Mouse (Mus musculus) MEL (cell line): ENCODE data around the gene Galnt10. TPM values are rescaled to one million over a fixed set of nuclear protein-coding genes. Genes with fewer than 3 reads are reported as not detected.

Experiments used
- DNase-seq: peaks from one replicate; pipeline ENCODE4 v3.0.0; 2011; ENCODE audit warnings: low read depth, low spot score
- H3K27ac ChIP-seq: 2 replicates; pipeline ENCODE4 v1.5.1; 2012; ENCODE audit warnings: low read depth, mild to moderate bottlenecking, control low read depth, low read length, moderate library complexity; ENCODE audit not compliant: control insufficient read depth
- H3K27me3 ChIP-seq, 2 experiments: fragments of 150-350 bp in 1 of 2; sonication (generic) in 1 of 2; 2 replicates each; pipeline ENCODE4 v1.6.1; 2012; ENCODE audit warnings: low read length in 2 of 2, mild to moderate bottlenecking in 2 of 2, improper control_type of control experiment in 1 of 2, moderate library complexity in 1 of 2; ENCODE audit not compliant: insufficient read depth in 2 of 2, control insufficient read depth in 1 of 2
- H3K36me3 ChIP-seq, 2 experiments: 2 replicates each; pipeline ENCODE4 v1.6.1; 2012 to 2014; ENCODE audit warnings: low read length in 2 of 2, improper control_type of control experiment in 1 of 2, inconsistent platforms in 1 of 2, mild to moderate bottlenecking in 1 of 2; ENCODE audit not compliant: insufficient read depth in 2 of 2, control insufficient read depth in 1 of 2
- H3K4me1 ChIP-seq, 2 experiments: fragments of 150-350 bp in 1 of 2; sonication (generic) in 1 of 2; 2 replicates each; pipeline ENCODE4 v1.6.1; 2012; ENCODE audit warnings: low read length in 2 of 2, improper control_type of control experiment in 1 of 2, mild to moderate bottlenecking in 1 of 2; ENCODE audit not compliant: insufficient read depth in 2 of 2, control insufficient read depth in 1 of 2
- H3K4me3 ChIP-seq, 2 experiments: fragments of 150-350 bp in 1 of 2; sonication (generic) in 1 of 2; 2 replicates each; pipeline ENCODE4 v1.5.1; 2012; ENCODE audit warnings: low read depth in 2 of 2, low read length in 2 of 2, mild to moderate bottlenecking in 2 of 2, moderate library complexity in 2 of 2, control low read depth in 1 of 2, improper control_type of control experiment in 1 of 2; ENCODE audit not compliant: control insufficient read depth in 1 of 2, insufficient read depth in 1 of 2
- H3K79me2 ChIP-seq: 2 replicates; pipeline ENCODE4 v1.6.1; 2012; ENCODE audit warnings: mild to moderate bottlenecking, low read length, moderate library complexity; ENCODE audit not compliant: control insufficient read depth, poor library complexity, insufficient read depth
- H3K9ac ChIP-seq: 2 replicates; pipeline ENCODE4 v1.6.1; 2012; ENCODE audit warnings: low read depth, mild to moderate bottlenecking, control low read depth, low read length, moderate library complexity; ENCODE audit not compliant: control insufficient read depth, poor library complexity, severe bottlenecking
- H3K9me3 ChIP-seq: fragments of 150-350 bp; sonication (generic); replicated peaks from 2 replicates; pipeline ENCODE4 v1.6.1; 2012; ENCODE audit warnings: mild to moderate bottlenecking, low read length, improper control_type of control experiment, moderate library complexity; ENCODE audit not compliant: insufficient read depth
- CHD1 ChIP-seq: IDR thresholded peaks from 2 replicates; pipeline ENCODE4 v1.6.1; 2012; ENCODE audit warnings: low read depth, mild to moderate bottlenecking, inconsistent platforms, low read length, improper control_type of control experiment
- CHD2 ChIP-seq: IDR thresholded peaks from 2 replicates; pipeline ENCODE4 v1.6.1; 2011; ENCODE audit warnings: low read length, improper control_type of control experiment
- CTCF ChIP-seq, 3 experiments: IDR thresholded peaks in 2 of 3; conservative IDR thresholded peaks in 1 of 3; 2 replicates each; pipeline ENCODE4 v1.5.1; 2011 to 2012; ENCODE audit warnings: low read length in 3 of 3, low read depth in 2 of 3, mild to moderate bottlenecking in 2 of 3, improper control_type of control experiment in 1 of 3, inconsistent platforms in 1 of 3, mixed read lengths in 1 of 3, moderate library complexity in 1 of 3; ENCODE audit not compliant: control insufficient read depth in 1 of 3, insufficient read depth in 1 of 3, poor library complexity in 1 of 3, severe bottlenecking in 1 of 3
- E2F4 ChIP-seq: IDR thresholded peaks from 2 replicates; pipeline ENCODE4 v1.6.1; 2011; ENCODE audit warnings: low read depth, low read length, improper control_type of control experiment, borderline replicate concordance
- ELF1 ChIP-seq: IDR thresholded peaks from 2 replicates; pipeline ENCODE4 v1.6.1; 2014; ENCODE audit warnings: low read depth, mild to moderate bottlenecking, inconsistent platforms, low read length, improper control_type of control experiment, moderate library complexity
- GABPA ChIP-seq: IDR thresholded peaks from 2 replicates; pipeline ENCODE4 v1.6.1; 2012; ENCODE audit warnings: low read depth, mild to moderate bottlenecking, inconsistent platforms, low read length, improper control_type of control experiment, moderate library complexity
- HCFC1 ChIP-seq: IDR thresholded peaks from 2 replicates; pipeline ENCODE4 v1.6.1; 2012; ENCODE audit warnings: low read depth, mild to moderate bottlenecking, inconsistent platforms, low read length, improper control_type of control experiment, moderate library complexity
- JUND ChIP-seq: IDR thresholded peaks from 2 replicates; pipeline ENCODE4 v1.6.1; 2011; ENCODE audit warnings: low read depth, mild to moderate bottlenecking, improper control_type of control experiment, low read length
- KAT2A ChIP-seq: conservative IDR thresholded peaks from 2 replicates; pipeline ENCODE4 v1.6.1; 2012; ENCODE audit warnings: low read depth, low read length, improper control_type of control experiment, inconsistent platforms
- MAFK ChIP-seq: IDR thresholded peaks from 2 replicates; pipeline ENCODE4 v1.6.1; 2011; ENCODE audit warnings: low read depth, mild to moderate bottlenecking, low read length, improper control_type of control experiment, borderline replicate concordance
- MAX ChIP-seq: IDR thresholded peaks from 2 replicates; pipeline ENCODE4 v1.6.1; 2011; ENCODE audit warnings: low read length, improper control_type of control experiment
- MEF2A ChIP-seq: IDR thresholded peaks from 2 replicates; pipeline ENCODE4 v1.6.1; 2014; ENCODE audit warnings: low read depth, mild to moderate bottlenecking, inconsistent platforms, low read length, improper control_type of control experiment; ENCODE audit not compliant: poor library complexity, insufficient replicate concordance, severe bottlenecking; ENCODE audit errors: extremely low read depth
- MYB ChIP-seq: IDR thresholded peaks from 2 replicates; pipeline ENCODE4 v1.6.1; 2011; ENCODE audit warnings: mild to moderate bottlenecking, low read depth, low read length, improper control_type of control experiment
- NELFE ChIP-seq: IDR thresholded peaks from 2 replicates; pipeline ENCODE4 v1.6.1; 2011; ENCODE audit warnings: low read depth, low read length, improper control_type of control experiment
- NRF1 ChIP-seq: IDR thresholded peaks from 2 replicates; pipeline ENCODE4 v1.6.1; 2014; ENCODE audit warnings: low read depth, mild to moderate bottlenecking, inconsistent platforms, low read length, improper control_type of control experiment, moderate library complexity; ENCODE audit not compliant: poor library complexity, insufficient read depth, severe bottlenecking
- POLR2A ChIP-seq, 2 experiments: IDR thresholded peaks; 2 replicates each; pipeline ENCODE4 v1.6.1; 2011 to 2012; ENCODE audit warnings: low read length in 2 of 2, mild to moderate bottlenecking in 2 of 2, control low read depth in 1 of 2, improper control_type of control experiment in 1 of 2, low read depth in 1 of 2, moderate library complexity in 1 of 2; ENCODE audit not compliant: control insufficient read depth in 1 of 2, insufficient read depth in 1 of 2, poor library complexity in 1 of 2
- POLR2AphosphoS2 ChIP-seq: IDR thresholded peaks from 2 replicates; pipeline ENCODE4 v1.6.1; 2011; ENCODE audit warnings: low read length, improper control_type of control experiment
- RAD21 ChIP-seq: IDR thresholded peaks from 2 replicates; pipeline ENCODE4 v1.6.1; 2011; ENCODE audit warnings: mild to moderate bottlenecking, low read depth, low read length, improper control_type of control experiment
- RCOR1 ChIP-seq: IDR thresholded peaks from 2 replicates; pipeline ENCODE4 v1.6.1; 2012; ENCODE audit warnings: low read depth, mild to moderate bottlenecking, inconsistent platforms, low read length, improper control_type of control experiment
- SMC3 ChIP-seq: IDR thresholded peaks from 2 replicates; pipeline ENCODE4 v1.6.1; 2011; ENCODE audit warnings: low read depth, low read length, improper control_type of control experiment
- TAL1 ChIP-seq: IDR thresholded peaks from 2 replicates; pipeline ENCODE4 v1.6.1; 2012; ENCODE audit warnings: mild to moderate bottlenecking, inconsistent platforms, low read length, moderate library complexity, mixed read lengths
- TCF12 ChIP-seq: IDR thresholded peaks from 2 replicates; pipeline ENCODE4 v1.6.1; 2014; ENCODE audit warnings: low read depth, mild to moderate bottlenecking, inconsistent platforms, low read length, improper control_type of control experiment, moderate library complexity
- USF1 ChIP-seq: IDR thresholded peaks from 2 replicates; pipeline ENCODE4 v1.6.1; 2014; ENCODE audit warnings: low read depth, mild to moderate bottlenecking, inconsistent platforms, low read length, improper control_type of control experiment, moderate library complexity
- ZC3H11A ChIP-seq: IDR thresholded peaks from 2 replicates; pipeline ENCODE4 v1.6.1; 2012; ENCODE audit warnings: low read depth, mild to moderate bottlenecking, inconsistent platforms, low read length, improper control_type of control experiment
- ZMIZ1 ChIP-seq: IDR thresholded peaks from 2 replicates; pipeline ENCODE4 v1.6.1; 2012; ENCODE audit warnings: low read depth, mild to moderate bottlenecking, inconsistent platforms, low read length, improper control_type of control experiment, moderate library complexity
- ZNF384 ChIP-seq: IDR thresholded peaks from 2 replicates; pipeline ENCODE4 v1.6.1; 2012; ENCODE audit warnings: low read depth, mild to moderate bottlenecking, inconsistent platforms, low read length, improper control_type of control experiment
- polyA plus RNA-seq, 2 experiments: library from polyadenylated mRNA; stranded (reverse) in 1 of 2; unstranded in 1 of 2; fragments of >175 nt in 1 of 2; fragments of >200 nt in 1 of 2; gene quantifications; 2 replicates each; pipeline versions ENCODE4 v1.2.1 to v1.2.4; 2012; ENCODE audit warnings: low replicate concordance in 2 of 2, low read depth in 1 of 2; ENCODE audit not compliant: insufficient read length in 2 of 2, insufficient read depth in 1 of 2, missing spikeins in 1 of 2
- total RNA-seq: library from RNA; depleted of rRNA; stranded (reverse); fragments of 300-350 nt; gene quantifications from 2 replicates; pipeline ENCODE4 v1.2.3, GENCODE M21; 2012

Gene Galnt10
- total and polyA plus RNA-seq, 3 experiments, result 26.7 to 27.4 TPM; not detected in 1

DNA sequence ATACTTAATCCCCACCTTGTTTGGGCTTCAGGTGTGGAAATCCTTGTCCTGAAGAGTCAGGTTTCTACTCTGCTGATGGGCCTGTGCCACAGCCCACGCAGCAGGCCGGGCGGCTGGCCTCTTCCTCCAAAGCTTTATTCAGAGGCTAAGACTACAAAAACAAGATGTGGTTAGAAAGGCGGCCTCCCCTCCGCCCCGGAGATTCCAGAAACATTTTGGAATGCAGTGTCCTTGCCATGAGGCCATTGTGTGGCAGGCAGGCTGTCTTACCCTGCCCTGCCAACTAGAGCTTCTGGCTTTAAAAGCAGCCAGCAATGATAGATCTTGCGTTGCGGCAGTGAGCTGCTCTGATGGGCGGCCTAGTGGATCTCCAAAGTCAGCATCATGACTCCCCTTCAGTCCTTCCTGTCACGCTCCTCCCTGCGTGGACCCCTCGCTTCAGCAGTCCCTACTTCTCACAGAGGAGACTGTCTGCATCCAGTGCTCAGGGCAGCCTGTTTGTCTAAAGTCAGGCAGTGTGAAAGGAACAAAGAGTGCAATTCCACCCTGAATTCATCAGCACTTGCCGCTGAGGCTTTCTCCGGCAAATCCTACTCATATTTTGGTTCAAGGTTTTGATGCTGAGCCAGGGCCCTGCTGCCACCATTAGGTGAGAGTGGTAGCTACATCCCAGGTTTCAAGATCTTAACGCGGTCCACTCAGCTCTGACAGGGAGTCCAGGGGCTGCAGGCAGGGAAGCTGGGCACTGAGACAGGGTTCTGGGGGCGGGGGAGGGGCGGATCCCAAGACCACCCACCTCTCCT lies 141.6 kb downstream of the Galnt10 start:
- H3K79me2 ChIP-seq, result no peaks in the 10 kb centered on the region
- H3K27me3 ChIP-seq, result no peaks in the 10 kb centered on the region
- TF ChIP-seq NELFE (no peak), POLR2AphosphoS2 (peak; percentile 34; the same call in 1 of the 2 replicates), MAFK (no peak), ZC3H11A (no peak), NRF1 (no peak), KAT2A (no peak)
- TF ChIP-seq, all 39 proteins: peak for 1
- Histone ChIP-seq H3K4me1 (no peaks in the 10 kb centered on the region), H3K27ac (no peak overlapping the region), H3K9me3 (no peaks in the 10 kb centered on the region), H3K9ac (no peak overlapping the region), H3K36me3 (no peaks in the 10 kb centered on the region), H3K4me3 (no peak overlapping the region)
- no peak for DNase-seq

DNA sequence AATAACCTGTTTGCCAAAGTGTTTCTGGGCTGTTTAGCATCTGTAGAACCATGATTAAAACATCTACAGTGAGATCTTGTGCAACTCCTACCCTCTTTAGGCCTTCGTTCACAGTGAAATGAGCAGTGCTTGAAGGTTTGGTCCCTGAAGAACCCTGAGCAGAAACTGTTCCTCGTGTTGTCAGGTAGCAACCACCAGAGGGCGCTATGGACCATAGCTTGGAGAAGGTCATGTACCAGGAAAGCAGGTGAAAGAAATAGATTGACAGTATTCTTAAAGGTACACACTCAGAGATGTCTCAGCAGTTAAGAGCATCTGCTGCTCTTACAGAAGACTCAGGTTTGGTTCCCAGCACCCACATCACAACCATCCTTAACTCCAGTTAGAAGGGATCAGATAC lies 142.7 kb downstream of the Galnt10 start:
- H3K9me3 ChIP-seq, result no peaks in the 10 kb centered on the region
- TF ChIP-seq ELF1 (no peak), TAL1 (no peak), CTCF (IDR thresholded peaks at IDR 0.05 in 2 of 3, conservative IDR thresholded peaks at IDR 0.05 in 1 of 3; ENCODE audit: control insufficient read depth in 1 of 3, insufficient read depth in 1 of 3, low read depth in 2 of 3, low read length in 3 of 3, poor library complexity in 1 of 3, severe bottlenecking in 1 of 3) (peak; percentile 71 to 79 (median 77)), NRF1 (no peak), SMC3 (peak; percentile 75), MAX (no peak), MAFK (no peak), HCFC1 (0 out of 2 replicates have a peak, but pooled peaks have one; percentile 10), RAD21 (peak; percentile 63), E2F4 (no peak), ZNF384 (no peak), MYB (no peak), JUND (no peak), NELFE (no peak), RCOR1 (no peak), ZMIZ1 (no peak), CHD2 (no peak), TCF12 (no peak), MEF2A (no peak), CHD1 (no peak), POLR2A (IDR thresholded peaks at IDR 0.05; ENCODE audit: control insufficient read depth in 1 of 2, insufficient read depth in 1 of 2, low read depth in 1 of 2, low read length in 2 of 2, poor library complexity in 1 of 2) (no peak), USF1 (no peak), GABPA (no peak), ZC3H11A (peak; percentile 54)
- peak; percentile 82 for DNase-seq

More for the DNA sequence above, 142.7 kb downstream of the Galnt10 start:
- Histone ChIP-seq H3K27ac (no peak overlapping the region), H3K79me2 (no peaks in the 10 kb centered on the region), H3K4me1 (no peaks in the 10 kb centered on the region), H3K36me3 (no peaks in the 10 kb centered on the region), H3K4me3 (no peak overlapping the region), H3K27me3 (no peaks in the 10 kb centered on the region), H3K9ac (no peak overlapping the region)
